Mouse (Mus musculus) myocyte (in vitro differentiated cells): ENCODE results near the gene Gdpd5.

Experiments
- CEBPB ChIP-seq: IDR thresholded peaks from 2 replicates; pipeline ENCODE4 v1.6.1; 2011; ENCODE audit warnings: mild to moderate bottlenecking, moderate library complexity; ENCODE audit not compliant: poor library complexity, insufficient read depth, severe bottlenecking
- E2F4 ChIP-seq: IDR thresholded peaks from one replicate; pipeline ENCODE4 v1.6.1; 2011; ENCODE audit warnings: mild to moderate bottlenecking, control low read depth, moderate library complexity; ENCODE audit not compliant: insufficient read depth
- MAX ChIP-seq: IDR thresholded peaks from one replicate; pipeline ENCODE4 v1.6.1; 2011; ENCODE audit warnings: low read depth, mild to moderate bottlenecking, control low read depth
- MYOD1 ChIP-seq, 3 experiments: IDR thresholded peaks; one replicate each; pipeline ENCODE4 v1.6.1; 2011; ENCODE audit warnings: control low read depth in 2 of 3, low read depth in 2 of 3, mild to moderate bottlenecking in 2 of 3, moderate library complexity in 1 of 3; ENCODE audit not compliant: insufficient read length in 2 of 3, control insufficient read depth in 1 of 3
- MYOG ChIP-seq, 3 experiments: IDR thresholded peaks; one replicate each; pipeline ENCODE4 v1.6.1; 2011; ENCODE audit warnings: control low read depth in 2 of 3, low read depth in 2 of 3, mild to moderate bottlenecking in 2 of 3; ENCODE audit not compliant: insufficient read length in 2 of 3, control insufficient read depth in 1 of 3, insufficient read depth in 1 of 3
- POLR2A ChIP-seq: IDR thresholded peaks from one replicate; pipeline ENCODE4 v1.6.1; 2011; ENCODE audit warnings: low read depth, mild to moderate bottlenecking, control low read depth, moderate library complexity; ENCODE audit not compliant: insufficient read length
- POLR2AphosphoS2 ChIP-seq: IDR thresholded peaks from one replicate; pipeline ENCODE4 v1.6.1; 2011; ENCODE audit warnings: low read depth, control low read depth; ENCODE audit not compliant: insufficient read length
- REST ChIP-seq: IDR thresholded peaks from one replicate; pipeline ENCODE4 v1.6.1; 2011; ENCODE audit warnings: mild to moderate bottlenecking, control low read depth, moderate library complexity; ENCODE audit not compliant: insufficient read depth, insufficient read length
- SRF ChIP-seq: IDR thresholded peaks from one replicate; pipeline ENCODE4 v1.6.1; 2011; ENCODE audit warnings: low read depth; ENCODE audit not compliant: control insufficient read depth, insufficient read length
- TCF12 ChIP-seq: IDR thresholded peaks from one replicate; pipeline ENCODE4 v1.6.1; 2011; ENCODE audit warnings: mild to moderate bottlenecking, control low read depth; ENCODE audit not compliant: poor library complexity, insufficient read depth, severe bottlenecking
- USF1 ChIP-seq: IDR thresholded peaks from one replicate; pipeline ENCODE4 v1.6.1; 2011; ENCODE audit warnings: low read depth, mild to moderate bottlenecking, control low read depth, moderate library complexity

GRCm38 (mm10) chr7:99436530-99436929, 55.3 kb downstream of the Gdpd5 start:
- TF ChIP-seq POLR2AphosphoS2 (no peak), MAX (no peak), USF1 (no peak), TCF12 (no peak), POLR2A (no peak), E2F4 (no peak), REST (no peak), MYOG (IDR thresholded peaks at IDR 0.05; ENCODE audit: control insufficient read depth in 1 of 3, insufficient read depth in 1 of 3, insufficient read length in 2 of 3, low read depth in 2 of 3) (no peak), CEBPB (no peak), SRF (no peak), MYOD1 (IDR thresholded peaks at IDR 0.05; ENCODE audit: control insufficient read depth in 1 of 3, insufficient read length in 2 of 3, low read depth in 2 of 3) (no peak)
